In the genomic region with DNA sequence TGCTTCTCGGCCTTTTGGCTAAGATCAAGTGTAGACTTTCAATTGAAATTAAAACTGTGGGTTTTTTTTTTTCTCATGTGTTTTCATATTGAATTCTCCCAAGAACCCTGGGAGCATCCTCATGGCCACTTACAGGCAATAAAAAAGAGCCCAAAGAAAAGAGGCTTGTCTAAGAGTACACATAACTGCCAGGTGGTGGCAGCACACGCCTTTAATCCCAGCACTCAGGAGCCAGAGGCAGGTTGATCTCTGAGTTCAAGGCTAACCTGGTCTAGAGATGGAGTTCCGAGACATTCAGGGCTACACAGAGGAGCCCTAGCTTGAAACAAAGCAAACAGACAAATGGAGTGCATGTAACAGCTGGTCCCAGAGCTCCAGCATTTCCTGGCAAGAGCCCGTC, we compare ENCODE assay signal across 10 mouse cellular contexts. TPM values are rescaled to one million over a fixed set of nuclear protein-coding genes. Genes with fewer than 3 reads are reported as not detected.
DNase-seq lines count a peak whose midpoint lies in the region; ATAC-seq and TF ChIP-seq lines count a peak whose summit lies in the region.
"Had no signal": no experiment of that assay in that cellular context is flagged by ENCODE, and none has a peak within 500 bp of the region (broad histone marks: within the 10 kb centered on the region; RNA-seq: fewer than 3 reads in every experiment).

No protein-coding gene starts in this region.

- peak; percentile 61; the same call in 1 of the 2 replicates for TF ChIP-seq CTCF in cerebellum, adult 2 months (IDR thresholded peaks at IDR 0.05; ENCODE audit: borderline replicate concordance, insufficient read depth, low read depth, low read length)
- peak; percentile 48; the same call in 1 of the 2 replicates for TF ChIP-seq CTCF in bone marrow macrophage, adult 2 months (IDR thresholded peaks at IDR 0.05; ENCODE audit: low read depth, low read length)

- no peak for DNase-seq in cerebellum, adult 2 months
- DNase-seq in liver, embryonic 11.5 days (ENCODE audit: low spot score) = peak; percentile 28
- DNase-seq in naive thymus-derived CD4-positive, alpha-beta T cell, adult 2 months (ENCODE audit: low read depth) = peak; percentile 69
- no peak for DNase-seq in right cerebral cortex, postnatal 25 days
- DNase-seq in frontal cortex, postnatal 14 days (ENCODE audit: low spot score in 2 of 2) = no peak

- H3K36me3 ChIP-seq in liver, embryonic 11.5 days (ENCODE audit: control insufficient read depth, insufficient read depth, low read length) = no peaks in the 10 kb centered on the region
- no peaks in the 10 kb centered on the region for H3K36me3 ChIP-seq in liver, embryonic 12.5 days
- H3K36me3 ChIP-seq: forebrain, embryonic 15.5 days; limb, embryonic 13.5 days had no signal

- H3K27ac ChIP-seq in cerebellum, adult 2 months (ENCODE audit: insufficient read depth, low read length) = no peak overlapping the region
- H3K27ac ChIP-seq in liver, embryonic 11.5 days (ENCODE audit: low read depth, low read length) = no peak overlapping the region
- no peak overlapping the region for H3K27ac ChIP-seq in liver, embryonic 12.5 days
- H3K27ac ChIP-seq in bone marrow macrophage, adult 2 months (ENCODE audit: insufficient read depth, low read depth, low read length) = no peak overlapping the region
- H3K27ac ChIP-seq: forebrain, embryonic 15.5 days; limb, embryonic 13.5 days had no signal

- H3K4me3 ChIP-seq in cerebellum, adult 2 months (replicated peaks; ENCODE audit: insufficient read depth, low read depth, low read length) = no peak overlapping the region
- no peak overlapping the region for H3K4me3 ChIP-seq in liver, embryonic 11.5 days (ENCODE audit: low read depth, low read length)
- no peak overlapping the region for H3K4me3 ChIP-seq in liver, embryonic 12.5 days
- no peak overlapping the region for H3K4me3 ChIP-seq in bone marrow macrophage, adult 2 months (ENCODE audit: insufficient read depth, low read length)
- H3K4me3 ChIP-seq: forebrain, embryonic 15.5 days; limb, embryonic 13.5 days had no signal

- H3K9ac ChIP-seq in liver, embryonic 11.5 days (ENCODE audit: low read depth, low read length) = no peak overlapping the region
- no peak overlapping the region for H3K9ac ChIP-seq in liver, embryonic 12.5 days
- H3K9ac ChIP-seq: forebrain, embryonic 15.5 days; limb, embryonic 13.5 days had no signal

- H3K4me2 ChIP-seq in liver, embryonic 11.5 days = no peak overlapping the region
- no peak overlapping the region for H3K4me2 ChIP-seq in liver, embryonic 12.5 days
- H3K4me2 ChIP-seq: forebrain, embryonic 15.5 days; limb, embryonic 13.5 days had no signal

- no peaks in the 10 kb centered on the region for H3K27me3 ChIP-seq in cerebellum, adult 2 months (ENCODE audit: control insufficient read depth, insufficient read depth, low read length)
- no peaks in the 10 kb centered on the region; the same call in 1 of the 2 replicates for H3K27me3 ChIP-seq in liver, embryonic 11.5 days (replicated peaks; ENCODE audit: control insufficient read depth, insufficient read depth, low read length)
- peaks cover 14% of the 10 kb centered on the region; the same call in 1 of the 2 replicates for H3K27me3 ChIP-seq in liver, embryonic 12.5 days (replicated peaks)
- H3K27me3 ChIP-seq: forebrain, embryonic 15.5 days had no signal

- no peak for TF ChIP-seq POLR2A in cerebellum, adult 2 months (IDR thresholded peaks at IDR 0.05; ENCODE audit: borderline replicate concordance, insufficient read depth, low read length)
- no peak for TF ChIP-seq POLR2A in bone marrow macrophage, adult 2 months (IDR thresholded peaks at IDR 0.05; ENCODE audit: borderline replicate concordance, low read depth, low read length)

- no peak for ATAC-seq in cerebellum, adult (ENCODE audit: insufficient number of reproducible peaks, low FRiP score, low TSS enrichment)
- ATAC-seq in liver, embryonic 11.5 days (replicated peaks; ENCODE audit: low FRiP score) = no peak
- no peak for ATAC-seq in liver, embryonic 12.5 days
- ATAC-seq: forebrain, embryonic 15.5 days had no signal

- WGBS in cerebellum, adult 2 months = 84% methylated on average over 4 of the region's 4 CpGs
- 57% methylated on average over 4 of the region's 4 CpGs for WGBS in liver, embryonic 11.5 days
- WGBS in liver, embryonic 12.5 days (ENCODE audit: insufficient replicate concordance) = 38% methylated on average over 4 of the region's 4 CpGs

- H3K9me3 ChIP-seq in liver, embryonic 11.5 days (ENCODE audit: control insufficient read depth, low read length) = no peaks in the 10 kb centered on the region
- H3K9me3 ChIP-seq in liver, embryonic 12.5 days (replicated peaks) = no peaks in the 10 kb centered on the region
- H3K9me3 ChIP-seq: forebrain, embryonic 15.5 days; limb, embryonic 13.5 days had no signal

- peaks cover 5% of the 10 kb centered on the region for H3K4me1 ChIP-seq in cerebellum, adult 2 months (ENCODE audit: control insufficient read depth, insufficient read depth, low read length)
- H3K4me1 ChIP-seq in liver, embryonic 11.5 days (replicated peaks; ENCODE audit: control insufficient read depth, insufficient read depth, low read length) = no peaks in the 10 kb centered on the region
- no peaks in the 10 kb centered on the region for H3K4me1 ChIP-seq in liver, embryonic 12.5 days
- peaks cover 4% of the 10 kb centered on the region for H3K4me1 ChIP-seq in bone marrow macrophage, adult 2 months (ENCODE audit: control insufficient read depth, insufficient read depth, low read length)
- H3K4me1 ChIP-seq: limb, embryonic 13.5 days had no signal

RNA-seq across cellular contexts. Expression of a gene that starts 14.5 kb away (rescaled TPM):
- 121 and 129 TPM in 2 replicates for polyA plus RNA-seq in cerebellum, adult 2 months (2012; rRNA removed)
- polyA plus RNA-seq in liver, embryonic 11.5 days (2014; fragmentation: Nextera tagmentation; extraction: Ambion mirVana) = 0.41 and 1.1 TPM in 2 replicates
- polyA plus RNA-seq in liver, embryonic 12.5 days (2016; fragmentation: Nextera tagmentation; extraction: Ambion mirVana) = 0.12 and 0.18 TPM in 2 replicates
- 0.16 TPM in 1 of 2 replicates, not detected in the other for polyA plus RNA-seq in bone marrow macrophage, adult 2 months (2012; ENCODE audit: insufficient read depth, insufficient read length, missing spikeins)

RNA-seq across cellular contexts. Expression of a gene that starts 43.5 kb away (rescaled TPM):
- polyA plus RNA-seq in cerebellum, adult 2 months (2012; rRNA removed) = 10.5 and 11.7 TPM in 2 replicates
- polyA plus RNA-seq in liver, embryonic 11.5 days (2014; fragmentation: Nextera tagmentation; extraction: Ambion mirVana) = 17.1 and 19.2 TPM in 2 replicates
- polyA plus RNA-seq in liver, embryonic 12.5 days (2016; fragmentation: Nextera tagmentation; extraction: Ambion mirVana) = 12.5 and 13.2 TPM in 2 replicates
- 51.9 and 53.6 TPM in 2 replicates for polyA plus RNA-seq in bone marrow macrophage, adult 2 months (2012; ENCODE audit: insufficient read depth, insufficient read length, missing spikeins)

RNA-seq across cellular contexts. Expression of a gene that starts 49.7 kb away (rescaled TPM):
- polyA plus RNA-seq in cerebellum, adult 2 months (2012; rRNA removed) = 4.1 and 4.3 TPM in 2 replicates
- polyA plus RNA-seq in liver, embryonic 11.5 days (2014; fragmentation: Nextera tagmentation; extraction: Ambion mirVana) = 6.1 and 9.9 TPM in 2 replicates
- polyA plus RNA-seq in liver, embryonic 12.5 days (2016; fragmentation: Nextera tagmentation; extraction: Ambion mirVana) = 16.2 and 18.1 TPM in 2 replicates
- polyA plus RNA-seq in bone marrow macrophage, adult 2 months (2012; ENCODE audit: insufficient read depth, insufficient read length, missing spikeins) = 0.80 and 0.83 TPM in 2 replicates

Comparison
In these comparisons a context has a peak if more than half of its experiments do, and no peak if none do; other contexts are left out.
1. DNase-seq: peak in liver, embryonic 11.5 days (single experiment) and naive thymus-derived CD4-positive, alpha-beta T cell, adult 2 months (single experiment); none in cerebellum, adult 2 months (0 of 2), right cerebral cortex, postnatal 25 days (single experiment) and frontal cortex, postnatal 14 days (0 of 2).
2. RNA of a gene that starts 14.5 kb away (polyA plus RNA-seq): 121 to 129 TPM in cerebellum, adult 2 months; 0.41 to 1.1 TPM in liver, embryonic 11.5 days, 0.12 to 0.18 TPM in liver, embryonic 12.5 days and 0.16 TPM in bone marrow macrophage, adult 2 months; every median in the first group is over 10 times any median in the second.